Mouse (Mus musculus) telencephalon, adult 2 months (tissue): ENCODE results near the gene Cdk19.
"Not testable (repeated sequence)": the region's sequence is repeated elsewhere in the genome, so short reads cannot be mapped to it uniquely, and the experiment has no call there.

Experiments
- DNase-seq: peaks from one replicate; pipeline ENCODE4 v3.0.0-alpha.2; 2011; ENCODE audit warnings: low read depth, low spot score

The Cdk19 gene

DNA sequence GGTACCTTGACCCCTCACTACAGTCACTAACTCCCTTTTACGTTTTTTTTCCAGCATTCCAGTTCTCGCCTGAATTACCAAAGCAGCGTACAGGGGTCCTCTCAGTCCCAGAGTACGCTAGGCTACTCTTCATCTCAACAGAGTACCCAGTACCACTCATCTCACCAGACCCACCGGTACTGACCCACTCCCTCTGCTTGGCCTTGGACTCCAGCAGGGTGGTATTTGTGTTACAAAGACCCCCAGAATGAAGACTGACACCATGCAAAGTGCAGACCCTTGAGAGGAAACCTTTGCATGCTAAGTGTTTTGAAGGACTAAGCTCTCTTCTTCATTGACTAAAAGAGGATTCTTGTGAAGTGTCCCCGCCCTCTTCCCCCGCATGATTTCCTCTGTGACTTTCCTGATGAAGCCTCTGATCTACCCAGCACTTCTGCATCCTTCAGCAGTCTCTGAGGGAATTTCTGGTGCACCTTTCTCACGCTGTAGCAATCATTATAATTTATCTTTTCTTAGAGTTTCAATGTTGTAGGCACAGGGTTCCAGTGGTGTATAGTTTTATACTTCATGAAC, 140.3 kb downstream of the Cdk19 start:
- no peak for DNase-seq

- DNase-seq: no peak
Observed at GRCm38 (mm10) chr10:40481534-40481933, 142.2 kb downstream of the Cdk19 start.

DNA sequence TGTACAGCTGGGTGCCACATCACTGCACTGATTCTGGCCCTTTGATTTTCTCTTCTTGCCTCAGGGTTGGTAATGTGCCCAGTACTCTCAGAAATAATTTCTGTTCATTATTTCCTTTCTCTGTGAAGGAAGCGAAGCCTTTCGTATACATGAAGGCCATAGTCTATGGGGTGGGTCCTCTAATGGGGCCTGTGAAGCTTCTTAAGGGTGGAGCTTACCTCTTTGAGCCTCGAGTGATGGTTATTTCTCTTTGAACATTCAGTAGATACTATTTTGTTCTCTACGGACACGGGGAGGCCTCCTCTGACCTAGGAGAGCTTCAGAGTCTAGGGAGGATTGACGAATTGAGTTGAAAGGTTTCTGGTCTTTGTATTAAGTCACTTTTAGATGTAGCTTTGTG, 142.9 kb downstream of the Cdk19 start:
- DNase-seq: no peak

- no peak for DNase-seq
Observed at GRCm38 (mm10) chr10:40489086-40489796, 149.9 kb downstream of the Cdk19 start.

DNA sequence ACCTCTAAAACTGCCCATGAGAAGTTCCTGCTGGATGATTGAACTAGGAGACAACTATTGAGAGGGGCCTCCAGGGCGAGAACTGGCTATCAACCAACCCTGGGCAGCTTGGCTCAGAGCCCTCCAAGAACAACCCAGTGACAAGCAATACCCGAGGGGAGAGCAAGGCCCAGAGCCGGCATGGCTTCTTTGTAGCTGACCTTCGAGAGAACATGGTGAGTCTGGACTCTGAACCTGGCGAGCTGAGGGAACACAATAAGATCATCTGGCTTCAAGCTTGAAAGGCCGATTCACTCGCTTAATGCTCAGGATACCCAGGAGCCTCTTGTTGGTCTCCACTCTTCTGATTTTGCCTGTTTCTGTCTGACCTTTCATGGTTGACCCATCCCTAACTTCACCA, 151.8 kb downstream of the Cdk19 start:
- DNase-seq: no peak

GRCm38 (mm10) chr10:40491748-40492147, 152.4 kb downstream of the Cdk19 start:
- no peak for DNase-seq

DNA sequence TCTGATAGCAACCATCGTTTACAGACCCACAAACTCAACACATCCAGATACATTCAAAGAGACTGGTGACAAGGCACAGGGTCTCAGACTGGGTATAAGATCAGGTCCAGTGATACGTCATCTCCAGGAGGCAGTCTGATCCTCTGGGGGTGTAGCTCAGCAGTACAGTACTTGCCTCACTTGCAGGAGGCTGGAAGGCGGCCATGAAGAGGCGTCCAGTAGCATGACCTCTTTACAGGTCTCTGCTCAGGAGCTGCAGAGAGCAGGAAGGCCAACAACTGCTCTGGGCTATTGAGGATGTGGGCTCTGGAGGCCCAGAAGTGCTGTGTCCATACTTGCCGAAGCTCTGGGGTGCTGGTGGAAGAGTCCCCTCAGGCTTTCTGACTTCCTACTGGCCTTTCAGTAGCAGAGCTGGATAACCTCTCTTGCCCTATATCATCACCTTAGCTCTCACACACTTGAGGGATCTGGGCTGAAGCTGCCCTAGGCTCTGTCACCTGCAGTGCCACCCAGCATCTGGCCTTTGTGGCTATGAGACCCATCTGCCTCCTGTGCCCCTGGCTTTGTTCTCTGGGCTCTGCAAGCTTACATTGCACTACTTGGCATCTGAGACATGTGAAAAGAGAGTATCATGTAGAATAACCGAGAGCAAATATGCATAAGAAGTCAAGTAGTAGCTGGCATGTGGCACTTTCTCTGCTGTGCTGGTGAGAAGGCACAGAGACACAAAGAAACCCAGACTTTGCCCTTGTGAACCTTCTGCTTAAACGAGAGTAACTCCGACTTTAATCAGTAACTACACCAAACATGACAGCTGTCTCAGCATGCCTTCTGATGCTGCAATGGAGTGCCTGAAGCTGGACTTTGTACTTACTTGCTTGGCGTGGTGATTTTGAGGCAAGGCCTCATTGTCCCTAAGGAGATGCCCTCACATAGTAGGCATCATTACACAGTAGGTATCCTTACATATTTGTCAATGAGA, 155.1 kb downstream of the Cdk19 start:
- DNase-seq: no peak

DNA sequence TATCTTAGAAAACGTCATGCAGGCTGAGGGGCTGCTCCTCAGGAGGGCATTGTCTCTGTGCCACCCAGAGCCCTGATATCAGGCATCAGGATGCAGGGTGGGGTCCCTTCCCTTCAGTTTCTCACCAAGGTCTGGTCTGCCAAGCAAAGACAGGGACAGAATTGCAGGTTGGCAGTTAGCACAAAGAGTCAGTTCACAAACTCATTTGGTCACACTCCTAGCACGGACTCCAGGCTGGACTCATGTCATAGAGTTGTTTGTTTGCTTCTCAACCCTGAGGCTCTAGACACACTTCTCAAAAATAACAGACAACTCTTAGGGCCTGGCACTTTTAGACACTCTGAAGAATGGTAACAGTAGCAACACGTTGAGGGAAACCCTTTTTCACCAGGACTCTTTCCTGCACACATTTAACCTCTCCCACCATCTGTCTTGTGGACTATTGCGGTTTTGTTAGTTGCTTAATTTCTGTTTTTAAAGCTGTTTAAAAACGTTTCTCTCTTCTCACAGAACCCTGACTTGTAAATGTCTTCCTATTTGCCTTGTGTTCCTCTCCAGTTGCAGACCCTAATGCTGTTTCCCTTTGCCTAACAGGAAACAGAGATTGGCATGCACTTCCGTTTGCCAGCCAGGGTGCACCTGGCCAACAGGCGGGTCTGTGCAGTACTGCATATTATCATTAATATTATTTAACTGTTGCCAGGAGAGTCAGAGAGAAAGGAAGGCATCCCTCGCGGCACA, 158.1 kb downstream of the Cdk19 start:
- DNase-seq: no peak

DNA sequence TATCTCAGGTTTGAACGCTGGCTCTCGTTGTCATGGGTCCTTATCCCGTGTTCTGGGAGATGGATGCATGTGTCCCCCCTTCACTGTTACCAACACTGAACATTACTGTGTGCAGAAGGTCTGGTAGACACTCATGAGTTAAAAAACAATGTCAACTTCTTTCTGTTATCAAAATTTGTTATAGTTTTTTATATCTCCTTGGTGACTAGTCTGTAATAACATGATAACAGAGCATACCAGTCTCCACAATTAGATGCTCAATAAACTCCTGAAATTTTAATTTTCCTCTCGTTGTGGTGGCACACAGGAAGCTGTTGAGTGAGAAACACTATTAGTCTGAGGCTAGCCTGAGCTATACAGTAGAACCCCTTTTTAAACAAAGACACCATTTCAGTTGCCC, 159.1 kb downstream of the Cdk19 start:
- no peak for DNase-seq

GRCm38 (mm10) chr10:40499314-40500252, 160.2 kb downstream of the Cdk19 start:
- peak; percentile 86 for DNase-seq

DNA sequence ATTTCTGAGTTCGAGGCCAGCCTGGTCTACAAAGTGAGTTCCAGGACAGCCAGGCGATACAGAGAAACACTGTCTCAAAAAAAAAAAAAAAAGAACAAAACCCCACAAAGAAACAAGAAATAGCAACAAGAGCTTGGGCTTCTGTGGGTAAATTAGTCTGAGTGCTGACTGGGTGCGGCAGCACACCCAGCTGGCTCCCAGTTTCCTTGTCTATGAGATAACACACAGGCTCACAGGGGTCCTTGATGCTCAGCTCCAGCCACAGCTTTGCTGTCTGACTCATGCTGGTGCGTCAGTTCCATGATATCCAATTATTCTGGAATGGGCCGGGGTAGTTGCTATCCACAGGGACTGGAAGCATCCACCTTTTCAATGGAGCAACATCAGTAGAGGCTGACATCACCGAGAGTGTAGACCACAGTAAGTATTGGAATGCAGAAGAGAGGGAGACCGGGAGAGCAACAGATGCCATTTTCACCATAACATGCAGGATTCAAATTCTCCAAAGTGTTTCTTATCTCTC, 161.4 kb downstream of the Cdk19 start:
- DNase-seq: no peak

DNA sequence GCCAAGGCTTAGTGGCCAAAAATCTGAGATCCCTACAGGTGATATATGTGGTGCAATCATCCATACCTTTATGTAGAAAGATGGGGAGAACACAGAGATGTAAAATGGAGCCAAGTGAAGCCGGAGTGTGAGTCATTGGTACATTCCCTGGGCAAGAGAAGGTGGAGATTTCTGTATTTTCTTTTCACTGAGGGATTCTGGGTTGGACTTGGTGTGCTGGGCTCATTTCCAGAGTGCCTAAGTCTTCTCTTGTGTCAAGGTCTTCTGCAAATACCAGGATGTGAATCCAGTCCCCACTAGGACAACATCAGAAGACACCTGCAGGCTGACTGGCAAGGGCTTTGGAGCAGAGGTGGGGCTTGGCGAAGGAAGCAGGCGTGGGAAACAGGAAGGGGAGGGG, 163.4 kb downstream of the Cdk19 start:
- no peak for DNase-seq

- DNase-seq: no peak
Observed at GRCm38 (mm10) chr10:40510356-40510755, 171.0 kb downstream of the Cdk19 start.

DNA sequence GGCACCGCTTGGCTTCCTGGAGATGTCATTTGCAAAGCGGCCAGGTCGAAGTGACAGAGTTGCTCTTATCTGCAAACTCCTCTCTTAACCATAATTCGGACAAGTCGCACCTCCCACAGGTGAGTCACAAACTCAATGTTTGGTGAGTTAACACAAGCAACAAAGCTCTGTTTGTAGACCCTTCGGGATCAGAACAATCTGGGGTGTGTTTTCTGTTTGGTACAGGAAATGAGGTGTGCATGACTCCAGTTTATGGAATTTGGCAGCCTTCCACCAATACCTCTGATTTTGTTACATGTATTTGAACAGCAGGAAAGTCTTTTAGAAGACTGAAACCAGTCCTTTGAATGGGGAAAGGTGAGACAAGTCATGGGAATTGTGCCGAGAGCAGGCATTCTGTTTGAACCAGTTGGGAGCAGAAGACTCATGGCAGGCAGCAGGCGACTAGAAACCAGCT, 171.9 kb downstream of the Cdk19 start:
- no peak for DNase-seq

DNA sequence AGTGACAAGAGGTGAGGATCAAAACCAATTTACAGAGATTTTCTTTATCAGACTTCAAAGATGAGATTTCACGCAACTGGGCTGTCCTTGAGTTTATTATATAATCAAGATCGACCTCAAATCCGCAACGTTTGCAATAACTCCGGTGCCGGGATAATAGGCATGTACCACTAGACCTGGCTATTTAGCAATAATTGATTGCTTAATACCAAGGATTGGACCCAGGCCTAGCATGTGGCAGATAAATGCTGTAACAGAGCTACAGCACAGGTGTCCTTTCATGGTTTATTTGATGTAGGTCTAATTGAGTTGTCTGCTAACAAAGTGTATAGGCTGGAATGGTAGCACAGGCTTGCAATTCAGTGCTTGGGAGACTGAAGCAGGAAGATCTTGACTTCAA, 172.8 kb downstream of the Cdk19 start:
- DNase-seq: no peak

- not testable (repeated sequence) for DNase-seq
Observed at GRCm38 (mm10) chr10:40512996-40513395, 173.6 kb downstream of the Cdk19 start.

DNA sequence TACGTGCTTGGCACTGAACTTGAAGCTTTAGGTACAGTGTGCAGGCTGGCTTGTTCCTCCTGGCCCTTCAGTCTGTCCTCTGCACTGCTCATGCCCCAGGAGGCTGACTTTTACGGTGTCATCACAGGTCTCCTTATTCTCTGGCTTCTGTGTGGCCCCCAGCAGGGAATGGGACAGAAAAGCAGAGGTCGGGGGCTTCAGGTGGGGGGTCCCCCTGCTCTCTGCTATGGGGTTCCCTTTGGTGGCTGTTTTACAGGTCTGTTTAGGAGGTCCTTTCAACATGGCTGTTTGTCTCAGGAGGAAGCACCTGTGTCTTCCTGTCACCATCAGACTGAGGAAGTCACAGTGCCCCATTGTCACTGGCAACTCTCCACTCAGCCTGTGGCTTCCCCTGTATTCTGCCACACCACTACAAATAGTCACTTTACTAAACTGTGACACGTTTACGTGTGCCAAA, 175.9 kb downstream of the Cdk19 start:
- no peak for DNase-seq

- DNase-seq: peak; percentile 83
Observed at GRCm38 (mm10) chr10:40516421-40516820, 177.1 kb downstream of the Cdk19 start.

DNA sequence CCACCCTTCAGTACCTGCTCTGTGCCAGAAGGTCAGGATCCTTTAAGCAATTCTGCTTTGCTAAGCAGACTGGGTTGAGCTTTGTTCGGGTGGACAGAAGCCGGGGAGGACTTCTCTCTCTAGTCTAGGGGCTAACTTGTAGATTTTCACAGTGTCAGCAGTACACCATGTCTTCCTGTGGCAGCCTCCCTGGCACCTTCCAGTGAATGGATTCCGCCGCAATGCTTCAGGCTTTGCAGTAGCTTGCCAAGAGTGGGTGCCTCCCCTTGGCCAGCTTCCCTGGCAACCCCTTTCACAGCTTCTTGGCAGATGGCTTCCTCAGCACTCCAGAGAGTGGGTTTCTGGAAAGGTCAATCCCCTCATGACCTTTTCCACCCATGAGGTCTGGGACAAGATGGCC, 180.2 kb downstream of the Cdk19 start:
- no peak for DNase-seq

DNA sequence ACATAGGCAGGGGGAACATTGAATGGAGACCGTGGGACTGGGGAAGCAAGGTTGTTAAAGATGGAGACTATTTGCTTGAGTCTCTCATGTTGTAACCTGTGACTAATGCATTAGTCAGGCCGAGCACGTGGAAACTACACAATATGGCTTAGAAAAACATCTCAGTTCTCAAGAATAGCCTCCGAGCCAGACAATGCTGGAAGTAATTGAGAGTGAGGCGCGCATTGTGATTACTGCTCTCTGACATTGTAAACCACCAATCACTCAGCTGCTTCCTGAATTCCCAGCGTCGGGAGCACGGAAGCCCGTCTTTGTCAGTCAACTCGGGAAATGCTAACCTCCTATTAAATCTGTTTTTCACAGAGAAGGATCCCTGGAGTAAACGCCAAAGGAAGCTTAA, 182.2 kb downstream of the Cdk19 start:
- no peak for DNase-seq
